Mouse (Mus musculus) myocyte (in vitro differentiated cells): Measurements from ENCODE around the gene Them7. TPM values are rescaled to one million over a fixed set of nuclear protein-coding genes. Genes with fewer than 3 reads are reported as not detected.

Experiments used
- H3K27me3 ChIP-seq: one replicate; pipeline ENCODE4 v1.6.1; 2011; ENCODE audit not compliant: control insufficient read depth, insufficient read depth, insufficient read length
- H3K36me3 ChIP-seq: one replicate; pipeline ENCODE4 v1.6.1; 2011; ENCODE audit not compliant: control insufficient read depth, insufficient read depth
- H3K4me2 ChIP-seq: one replicate; pipeline ENCODE4 v1.6.1; 2011; ENCODE audit warnings: low read depth, control low read depth
- H3K4me3 ChIP-seq: one replicate; pipeline ENCODE4 v1.5.1; 2011; ENCODE audit warnings: mild to moderate bottlenecking, control low read depth, moderate library complexity
- H3K79me2 ChIP-seq: one replicate; pipeline ENCODE4 v1.6.1; 2011; ENCODE audit not compliant: control insufficient read depth, insufficient read depth
- H3ac ChIP-seq: one replicate; pipeline ENCODE4 v1.6.1; 2011; ENCODE audit not compliant: control insufficient read depth, insufficient read length
- CEBPB ChIP-seq: IDR thresholded peaks from 2 replicates; pipeline ENCODE4 v1.6.1; 2011; ENCODE audit warnings: mild to moderate bottlenecking, moderate library complexity; ENCODE audit not compliant: poor library complexity, insufficient read depth, severe bottlenecking
- E2F4 ChIP-seq: IDR thresholded peaks from one replicate; pipeline ENCODE4 v1.6.1; 2011; ENCODE audit warnings: mild to moderate bottlenecking, control low read depth, moderate library complexity; ENCODE audit not compliant: insufficient read depth
- MAX ChIP-seq: IDR thresholded peaks from one replicate; pipeline ENCODE4 v1.6.1; 2011; ENCODE audit warnings: low read depth, mild to moderate bottlenecking, control low read depth
- MYOD1 ChIP-seq, 3 experiments: IDR thresholded peaks; one replicate each; pipeline ENCODE4 v1.6.1; 2011; ENCODE audit warnings: control low read depth in 2 of 3, low read depth in 2 of 3, mild to moderate bottlenecking in 2 of 3, moderate library complexity in 1 of 3; ENCODE audit not compliant: insufficient read length in 2 of 3, control insufficient read depth in 1 of 3
- MYOG ChIP-seq, 3 experiments: IDR thresholded peaks; one replicate each; pipeline ENCODE4 v1.6.1; 2011; ENCODE audit warnings: control low read depth in 2 of 3, low read depth in 2 of 3, mild to moderate bottlenecking in 2 of 3; ENCODE audit not compliant: insufficient read length in 2 of 3, control insufficient read depth in 1 of 3, insufficient read depth in 1 of 3
- POLR2A ChIP-seq: IDR thresholded peaks from one replicate; pipeline ENCODE4 v1.6.1; 2011; ENCODE audit warnings: low read depth, mild to moderate bottlenecking, control low read depth, moderate library complexity; ENCODE audit not compliant: insufficient read length
- POLR2AphosphoS2 ChIP-seq: IDR thresholded peaks from one replicate; pipeline ENCODE4 v1.6.1; 2011; ENCODE audit warnings: low read depth, control low read depth; ENCODE audit not compliant: insufficient read length
- REST ChIP-seq: IDR thresholded peaks from one replicate; pipeline ENCODE4 v1.6.1; 2011; ENCODE audit warnings: mild to moderate bottlenecking, control low read depth, moderate library complexity; ENCODE audit not compliant: insufficient read depth, insufficient read length
- SRF ChIP-seq: IDR thresholded peaks from one replicate; pipeline ENCODE4 v1.6.1; 2011; ENCODE audit warnings: low read depth; ENCODE audit not compliant: control insufficient read depth, insufficient read length
- TCF12 ChIP-seq: IDR thresholded peaks from one replicate; pipeline ENCODE4 v1.6.1; 2011; ENCODE audit warnings: mild to moderate bottlenecking, control low read depth; ENCODE audit not compliant: poor library complexity, insufficient read depth, severe bottlenecking
- TCF3 ChIP-seq: IDR thresholded peaks from one replicate; pipeline ENCODE4 v1.6.1; 2011; ENCODE audit warnings: low read depth, control low read depth; ENCODE audit not compliant: insufficient read length
- USF1 ChIP-seq: IDR thresholded peaks from one replicate; pipeline ENCODE4 v1.6.1; 2011; ENCODE audit warnings: low read depth, mild to moderate bottlenecking, control low read depth, moderate library complexity
- polyA plus RNA-seq: library from polyadenylated mRNA; unstranded; fragments of >200 nt; fragmentation: generic; extraction: Trizol; gene quantifications from one replicate; pipeline ENCODE4 v1.2.1, GENCODE M21; 2012; ENCODE audit warnings: missing spikeins

Them7 gene
- polyA plus RNA-seq, 1 experiment: not detected

DNA sequence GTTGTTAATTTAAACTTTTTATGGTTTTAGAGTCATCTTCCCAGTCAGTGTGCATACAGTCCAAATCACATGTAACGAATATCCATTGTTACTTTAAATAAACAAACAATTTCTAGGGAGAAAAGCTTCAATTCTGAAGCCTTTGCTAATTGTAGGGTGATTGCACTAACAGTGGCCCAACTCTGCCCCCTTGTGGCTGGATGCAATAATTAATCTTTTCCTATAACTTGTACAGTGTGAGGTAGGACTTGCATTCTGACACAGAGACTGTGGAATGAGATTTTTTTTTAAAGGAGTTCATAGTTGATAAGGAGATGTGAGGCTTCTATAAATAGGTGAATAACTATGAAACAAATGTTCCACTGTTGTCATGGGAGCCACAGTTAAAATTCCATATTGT lies 6.2 kb downstream of the Them7 start:
- no peaks in the 10 kb centered on the region for H3K36me3 ChIP-seq
- TF ChIP-seq CEBPB (no peak), MAX (no peak), TCF3 (no peak), USF1 (no peak), E2F4 (no peak), POLR2AphosphoS2 (no peak), REST (no peak), POLR2A (no peak), MYOD1 (IDR thresholded peaks at IDR 0.05; ENCODE audit: control insufficient read depth in 1 of 3, insufficient read length in 2 of 3, low read depth in 2 of 3) (no peak)
- H3K27me3 ChIP-seq: peaks cover 3% of the 10 kb centered on the region
- no peaks in the 10 kb centered on the region for H3K79me2 ChIP-seq
- H3K4me2 ChIP-seq: no peak overlapping the region
- no peak overlapping the region for H3K4me3 ChIP-seq
- H3ac ChIP-seq: no peak overlapping the region

GRCm38 (mm10) chr2:105232386-105232785 lies 8.3 kb downstream of the Them7 start:
- H3ac ChIP-seq: no peak overlapping the region

DNA sequence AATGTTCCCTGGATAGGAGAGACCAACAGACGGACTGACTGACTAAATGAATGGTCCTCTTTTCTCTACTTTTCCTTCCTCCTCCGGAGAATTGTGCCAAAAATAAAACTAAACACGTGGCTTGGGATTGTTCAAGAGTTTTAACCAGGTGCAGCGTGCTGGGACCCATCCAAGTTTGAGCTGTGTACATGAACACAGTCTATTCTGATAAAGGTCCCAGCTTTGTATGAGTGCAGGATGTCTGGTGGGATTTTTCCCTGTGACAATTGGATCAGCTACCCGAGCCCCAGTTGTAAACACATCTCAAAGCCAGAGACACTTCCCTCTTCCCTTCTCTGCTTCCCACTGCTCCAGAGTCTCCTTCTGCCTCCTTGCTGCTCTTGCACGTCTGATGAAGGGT lies 10.2 kb downstream of the Them7 start:
- Histone ChIP-seq H3K4me3 (no peak overlapping the region), H3K4me2 (no peak overlapping the region), H3K36me3 (no peaks in the 10 kb centered on the region), H3K79me2 (no peaks in the 10 kb centered on the region), H3K27me3 (peaks cover 7% of the 10 kb centered on the region), H3ac (no peak overlapping the region)
- TF ChIP-seq USF1: no peak
- no peak for TF ChIP-seq SRF
- no peak for TF ChIP-seq POLR2AphosphoS2
- no peak for TF ChIP-seq MYOD1 (IDR thresholded peaks at IDR 0.05; ENCODE audit: control insufficient read depth in 1 of 3, insufficient read length in 2 of 3, low read depth in 2 of 3)

More at GRCm38 (mm10) chr2:105232386-105232785, 8.3 kb downstream of the Them7 start:
- Histone ChIP-seq H3K79me2 (no peaks in the 10 kb centered on the region), H3K27me3 (peaks cover 7% of the 10 kb centered on the region), H3K36me3 (no peaks in the 10 kb centered on the region), H3K4me2 (no peak overlapping the region), H3K4me3 (no peak overlapping the region)
- TF ChIP-seq POLR2AphosphoS2 (no peak), TCF12 (no peak), MYOD1 (IDR thresholded peaks at IDR 0.05; ENCODE audit: control insufficient read depth in 1 of 3, insufficient read length in 2 of 3, low read depth in 2 of 3) (no peak), MAX (no peak), E2F4 (no peak), CEBPB (no peak), TCF3 (no peak), SRF (no peak), MYOG (IDR thresholded peaks at IDR 0.05; ENCODE audit: control insufficient read depth in 1 of 3, insufficient read depth in 1 of 3, insufficient read length in 2 of 3, low read depth in 2 of 3) (no peak)

GRCm38 (mm10) chr2:105235380-105236115 lies 11.4 kb downstream of the Them7 start:
- Histone ChIP-seq H3K4me3 (no peak overlapping the region), H3K79me2 (no peaks in the 10 kb centered on the region), H3K36me3 (no peaks in the 10 kb centered on the region), H3K4me2 (no peak overlapping the region), H3ac (no peak overlapping the region), H3K27me3 (peaks cover 7% of the 10 kb centered on the region)
- no peak for TF ChIP-seq TCF12

GRCm38 (mm10) chr2:105237424-105237823 lies 13.3 kb downstream of the Them7 start:
- H3K4me3 ChIP-seq: no peak overlapping the region
- H3K4me2 ChIP-seq: no peak overlapping the region
- H3K79me2 ChIP-seq: no peaks in the 10 kb centered on the region
- H3K36me3 ChIP-seq: no peaks in the 10 kb centered on the region
- TF ChIP-seq E2F4: no peak
- no peak for TF ChIP-seq MYOD1 (IDR thresholded peaks at IDR 0.05; ENCODE audit: control insufficient read depth in 1 of 3, insufficient read length in 2 of 3, low read depth in 2 of 3)
- TF ChIP-seq CEBPB: no peak
- TF ChIP-seq SRF: no peak
- TF ChIP-seq TCF12: no peak
- no peak for TF ChIP-seq MAX
- TF ChIP-seq POLR2AphosphoS2: no peak
- TF ChIP-seq TCF3: no peak
- TF ChIP-seq REST: no peak
- TF ChIP-seq USF1: no peak
- no peak for TF ChIP-seq POLR2A
- no peak for TF ChIP-seq MYOG (IDR thresholded peaks at IDR 0.05; ENCODE audit: control insufficient read depth in 1 of 3, insufficient read depth in 1 of 3, insufficient read length in 2 of 3, low read depth in 2 of 3)
- H3ac ChIP-seq: no peak overlapping the region
- peaks cover 3% of the 10 kb centered on the region for H3K27me3 ChIP-seq
